Mouse (Mus musculus) ES-Bruce4 (cell line): ENCODE measurements around the gene Hprt. TPM values are rescaled to one million over a fixed set of nuclear protein-coding genes. Genes with fewer than 3 reads are reported as not detected.
"Not testable (repeated sequence)": the region's sequence is repeated elsewhere in the genome, so short reads cannot be mapped to it uniquely, and the experiment has no call there.

ENCODE experiments used
- H3K27ac ChIP-seq: 2 replicates; pipeline ENCODE4 v1.5.1; 2012; ENCODE audit warnings: low read length, inconsistent platforms; ENCODE audit not compliant: insufficient read depth
- H3K27me3 ChIP-seq: 2 replicates; pipeline ENCODE4 v1.6.1; 2012; ENCODE audit warnings: mild to moderate bottlenecking, low read length, inconsistent platforms; ENCODE audit not compliant: control insufficient read depth, poor library complexity, insufficient read depth, severe bottlenecking
- H3K36me3 ChIP-seq: 2 replicates; pipeline ENCODE4 v1.6.1; 2012; ENCODE audit warnings: inconsistent platforms, mild to moderate bottlenecking, low read length, moderate library complexity; ENCODE audit not compliant: control insufficient read depth, poor library complexity, insufficient read depth, severe bottlenecking
- H3K4me1 ChIP-seq: one replicate; pipeline ENCODE4 v1.8.1; 2011; ENCODE audit warnings: low read length; ENCODE audit not compliant: control insufficient read depth, insufficient read depth
- H3K4me3 ChIP-seq: 2 replicates; pipeline ENCODE4 v1.5.1; 2011; ENCODE audit warnings: low read depth, mild to moderate bottlenecking, low read length
- H3K9ac ChIP-seq: 2 replicates; pipeline ENCODE4 v1.6.1; 2012; ENCODE audit warnings: low read depth, mild to moderate bottlenecking, inconsistent platforms; ENCODE audit not compliant: poor library complexity, severe bottlenecking
- H3K9me3 ChIP-seq: replicated peaks from 2 replicates; pipeline ENCODE4 v1.6.1; 2012; ENCODE audit warnings: mild to moderate bottlenecking, low read length, inconsistent platforms; ENCODE audit not compliant: control insufficient read depth, poor library complexity, insufficient read depth, severe bottlenecking
- CTCF ChIP-seq: IDR thresholded peaks from one replicate; pipeline ENCODE4 v1.8.1; 2011; ENCODE audit warnings: low read depth, low read length
- EP300 ChIP-seq: IDR thresholded peaks from 2 replicates; pipeline ENCODE4 v1.6.1; 2011; ENCODE audit warnings: low read depth, low read length; ENCODE audit not compliant: insufficient read depth
- POLR2A ChIP-seq: IDR thresholded peaks from one replicate; pipeline ENCODE4 v1.8.1; 2011; ENCODE audit warnings: low read length; ENCODE audit not compliant: insufficient read depth
- polyA plus RNA-seq: library from polyadenylated mRNA; stranded (reverse); fragments of >200 nt; gene quantifications from 2 replicates; pipeline ENCODE4 v1.2.4, GENCODE M21; 2011; ENCODE audit warnings: low read depth; ENCODE audit not compliant: missing spikeins, insufficient read depth, insufficient read length

Hprt gene
- polyA plus RNA-seq, 1 experiment: 254 TPM

- Histone ChIP-seq H3K9me3 (no peaks in the 10 kb centered on the region), H3K4me3 (no peak overlapping the region), H3K27me3 (no peaks in the 10 kb centered on the region), H3K36me3 (no peaks in the 10 kb centered on the region), H3K27ac (no peak overlapping the region), H3K4me1 (no peaks in the 10 kb centered on the region), H3K9ac (no peak overlapping the region)
- no peak for TF ChIP-seq POLR2A
- TF ChIP-seq CTCF: no peak
- TF ChIP-seq EP300: no peak
Observed at GRCm38 (mm10) chrX:52971211-52972006, 16.5 kb upstream of the Hprt start.

GRCm38 (mm10) chrX:52972129-52972528 lies 15.8 kb upstream of the Hprt start:
- no peak overlapping the region for H3K9ac ChIP-seq
- H3K4me1 ChIP-seq: no peaks in the 10 kb centered on the region
- TF ChIP-seq EP300: no peak
- no peak overlapping the region for H3K27ac ChIP-seq
- no peak overlapping the region for H3K4me3 ChIP-seq
- H3K9me3 ChIP-seq: no peaks in the 10 kb centered on the region
- H3K36me3 ChIP-seq: no peaks in the 10 kb centered on the region
- H3K27me3 ChIP-seq: no peaks in the 10 kb centered on the region

DNA sequence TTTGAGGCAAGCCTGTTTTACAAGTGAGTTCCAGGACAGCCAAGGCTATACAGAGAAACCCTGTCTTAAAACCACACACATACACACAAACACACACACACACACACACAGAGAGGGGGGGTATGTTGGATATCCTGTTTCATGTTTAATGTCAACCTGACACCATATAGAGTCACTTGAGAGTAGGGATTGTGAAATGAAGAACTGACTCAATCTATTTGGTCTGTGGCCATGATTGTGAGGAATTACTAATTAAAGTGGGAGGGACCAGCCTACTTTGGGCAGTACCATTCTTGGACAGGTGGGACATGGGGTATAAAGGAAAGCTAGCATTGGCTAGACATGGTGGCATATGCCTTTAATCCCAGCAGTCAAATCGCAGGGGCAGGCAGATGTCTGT lies 15.3 kb upstream of the Hprt start:
- TF ChIP-seq CTCF (no peak), EP300 (no peak), POLR2A (no peak)

DNA sequence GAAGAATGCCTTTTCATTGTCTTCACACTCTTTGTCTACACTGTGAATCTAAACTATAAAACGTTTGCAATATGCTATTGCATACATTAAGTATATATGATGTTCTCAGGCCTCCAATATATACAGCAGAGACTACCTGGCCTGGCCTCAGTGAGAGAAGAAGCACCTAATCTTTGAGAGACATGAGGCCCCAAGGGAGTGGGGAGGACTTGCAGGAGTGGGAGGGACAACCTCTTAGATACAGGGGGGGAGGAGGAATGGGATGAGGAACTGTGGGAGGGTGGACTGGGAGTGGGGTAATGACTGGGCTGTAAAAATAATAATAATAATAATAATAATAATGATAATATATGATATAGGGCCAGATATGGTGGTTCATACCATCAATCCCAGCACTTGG lies 9.4 kb upstream of the Hprt start:
- Histone ChIP-seq H3K27ac (no peak overlapping the region), H3K4me1 (no peaks in the 10 kb centered on the region), H3K27me3 (no peaks in the 10 kb centered on the region), H3K9me3 (no peaks in the 10 kb centered on the region), H3K36me3 (no peaks in the 10 kb centered on the region), H3K4me3 (no peak overlapping the region), H3K9ac (no peak overlapping the region)
- no peak for TF ChIP-seq CTCF
- TF ChIP-seq EP300: no peak
- no peak for TF ChIP-seq POLR2A

More for the DNA sequence above, 15.3 kb upstream of the Hprt start:
- H3K36me3 ChIP-seq: no peaks in the 10 kb centered on the region
- H3K4me3 ChIP-seq: no peak overlapping the region
- no peaks in the 10 kb centered on the region for H3K27me3 ChIP-seq
- H3K27ac ChIP-seq: no peak overlapping the region
- no peaks in the 10 kb centered on the region for H3K9me3 ChIP-seq
- no peak overlapping the region for H3K9ac ChIP-seq
- no peaks in the 10 kb centered on the region for H3K4me1 ChIP-seq

DNA sequence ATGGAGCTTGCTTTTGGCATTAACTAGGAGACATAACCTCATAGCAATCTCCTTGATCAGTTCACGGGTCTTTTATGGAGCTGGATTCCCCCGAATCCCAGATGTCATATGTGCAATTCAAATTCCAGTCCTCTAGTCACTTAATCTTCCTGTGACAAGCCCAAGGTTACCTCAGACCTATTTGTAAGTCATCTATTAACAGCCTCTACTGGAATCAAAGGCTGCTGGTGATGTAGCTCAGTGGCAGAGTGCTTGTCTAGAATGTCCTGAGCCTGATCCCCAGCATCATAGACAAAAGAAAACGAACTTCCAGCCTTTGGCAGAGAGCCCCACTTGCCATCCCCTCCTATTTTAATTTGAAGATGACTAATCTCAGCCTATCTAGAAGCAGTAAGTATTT lies 6.6 kb upstream of the Hprt start:
- Histone ChIP-seq H3K9me3 (no peaks in the 10 kb centered on the region), H3K9ac (no peak overlapping the region), H3K4me1 (no peaks in the 10 kb centered on the region), H3K36me3 (no peaks in the 10 kb centered on the region), H3K27me3 (no peaks in the 10 kb centered on the region), H3K27ac (no peak overlapping the region), H3K4me3 (no peak overlapping the region)
- no peak for TF ChIP-seq POLR2A
- TF ChIP-seq CTCF: no peak
- no peak for TF ChIP-seq EP300

DNA sequence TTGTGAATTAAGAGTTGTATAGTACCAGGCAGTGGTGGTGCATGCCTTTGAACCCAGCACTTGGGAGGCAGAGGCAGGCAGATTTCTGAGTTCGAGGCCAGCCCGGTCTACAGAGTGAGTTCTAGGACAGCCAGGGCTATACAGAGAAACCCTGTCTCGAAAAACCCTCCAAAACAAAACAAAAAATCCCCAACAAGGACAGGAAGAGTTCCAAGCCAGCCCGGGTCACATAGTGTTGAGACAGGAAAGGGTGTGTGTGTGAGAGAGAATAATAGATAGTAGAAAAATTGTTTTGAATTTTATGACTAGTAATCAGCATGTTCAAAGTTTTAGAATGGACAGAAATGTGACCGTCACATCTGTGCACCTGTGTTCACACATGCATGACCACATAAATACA lies 6.8 kb downstream of the Hprt start:
- not testable (repeated sequence) for H3K4me1 ChIP-seq, H3K9ac ChIP-seq, H3K27ac ChIP-seq, H3K27me3 ChIP-seq, H3K36me3 ChIP-seq, H3K9me3 ChIP-seq, H3K4me3 ChIP-seq

DNA sequence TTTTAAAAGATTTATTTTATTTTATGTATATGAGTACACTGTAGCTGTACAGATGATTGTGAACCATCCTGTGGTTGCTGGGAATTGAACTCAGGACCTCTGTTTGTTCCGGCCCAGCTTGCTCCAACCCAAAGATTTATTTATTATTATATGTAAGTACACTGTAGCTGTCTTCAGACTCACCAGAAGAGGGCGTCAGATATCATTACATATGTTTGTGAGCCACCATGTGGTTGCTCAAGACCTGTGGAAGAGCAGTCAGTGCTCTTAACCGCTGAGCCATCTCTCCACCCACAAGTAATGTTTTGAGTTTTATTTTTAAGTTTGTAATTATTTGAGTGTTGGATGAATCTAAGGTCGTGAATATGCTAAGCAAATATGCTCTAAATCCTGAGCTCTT lies 16.9 kb downstream of the Hprt start:
- not testable (repeated sequence) for H3K4me1 ChIP-seq, H3K27ac ChIP-seq, H3K9ac ChIP-seq, H3K9me3 ChIP-seq, H3K36me3 ChIP-seq, H3K4me3 ChIP-seq, H3K27me3 ChIP-seq
